Mouse (Mus musculus): Measurements from ENCODE around the gene Zfand5.

Zfand5 gene

GRCm38 (mm10) chr19:21329770-21330169 is 57.7 kb downstream of the Zfand5 start:
- no peak for DNase-seq (ENCODE audit: low spot score)

- no peak for DNase-seq (ENCODE audit: low spot score)
Measured at GRCm38 (mm10) chr19:21330305-21331115, 58.4 kb downstream of the Zfand5 start.

DNA sequence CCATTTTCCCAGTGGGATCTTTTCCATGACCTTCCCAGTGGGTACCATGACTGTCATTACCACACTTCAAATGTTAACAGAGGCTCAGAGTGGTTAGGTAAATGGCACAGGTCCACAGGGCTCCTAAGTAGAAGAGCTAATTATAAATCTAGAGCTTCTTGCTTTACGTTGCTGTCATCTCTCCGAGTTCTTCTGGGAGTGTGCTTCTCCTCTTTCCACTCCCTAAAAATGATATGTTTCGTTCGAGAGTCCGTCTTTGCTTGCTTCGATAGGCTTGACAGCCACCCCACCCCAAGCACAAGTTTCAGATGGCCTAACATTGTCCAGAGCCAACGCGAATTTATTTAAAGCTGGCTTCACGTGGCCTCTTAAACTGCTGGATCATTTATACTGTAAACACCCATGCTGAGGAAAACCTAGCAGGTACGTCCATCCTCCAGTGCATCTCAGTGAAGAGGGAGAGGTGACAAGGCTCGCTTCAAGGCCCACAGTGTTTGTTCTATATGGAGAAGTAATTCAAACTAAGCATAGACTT is 59.6 kb downstream of the Zfand5 start:
- no peak for DNase-seq (ENCODE audit: low spot score)

All from c-Kit-positive CD71-positive TER-119-positive erythroid progenitor cells, embryonic 14.5 days (primary cell).